Mouse (Mus musculus): Measurements from ENCODE around the gene Lrrn2. TPM values are rescaled to one million over a fixed set of nuclear protein-coding genes. Genes with fewer than 3 reads are reported as not detected.
A peak's percentile ranks its signal among the peaks of the same experiment; 100 is the strongest.

Gene Lrrn2
- polyA plus RNA-seq, 1 experiment from 2014 or later = 0.55 TPM

DNA sequence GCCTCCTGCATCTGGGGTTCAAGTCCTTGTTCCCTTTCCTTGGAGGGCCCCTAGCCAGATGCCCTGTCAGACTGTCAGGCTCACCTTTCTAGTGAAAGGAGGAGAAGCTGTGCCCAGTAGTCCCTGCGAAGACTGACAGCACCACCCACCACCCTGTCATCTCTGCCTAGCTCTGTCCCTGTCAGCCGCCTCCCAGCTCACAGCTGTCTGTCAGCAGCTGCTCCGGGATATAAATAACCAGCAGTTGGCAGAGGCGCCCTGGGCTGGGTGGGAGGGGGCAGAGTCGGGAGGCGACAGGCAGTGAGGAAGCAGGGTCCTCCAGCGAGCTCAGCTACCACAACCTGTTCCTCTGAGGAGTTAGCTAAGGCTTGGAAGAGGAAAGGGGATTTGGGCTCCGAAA is 26.8 kb upstream of the Lrrn2 start:
- Histone ChIP-seq H3K4me2 (no peak overlapping the region), H3K9me3 (replicated peaks) (no peaks in the 10 kb centered on the region), H3K4me3 (no peak overlapping the region), H3K27me3 (replicated peaks) (peaks cover 11% of the 10 kb centered on the region), H3K27ac (no peak overlapping the region), H3K36me3 (no peaks in the 10 kb centered on the region), H3K9ac (no peak overlapping the region), H3K4me1 (no peaks in the 10 kb centered on the region)
- ATAC-seq = no peak
- 15% methylated on average over 8 of the region's 8 CpGs for WGBS (ENCODE audit: insufficient replicate concordance)

DNA sequence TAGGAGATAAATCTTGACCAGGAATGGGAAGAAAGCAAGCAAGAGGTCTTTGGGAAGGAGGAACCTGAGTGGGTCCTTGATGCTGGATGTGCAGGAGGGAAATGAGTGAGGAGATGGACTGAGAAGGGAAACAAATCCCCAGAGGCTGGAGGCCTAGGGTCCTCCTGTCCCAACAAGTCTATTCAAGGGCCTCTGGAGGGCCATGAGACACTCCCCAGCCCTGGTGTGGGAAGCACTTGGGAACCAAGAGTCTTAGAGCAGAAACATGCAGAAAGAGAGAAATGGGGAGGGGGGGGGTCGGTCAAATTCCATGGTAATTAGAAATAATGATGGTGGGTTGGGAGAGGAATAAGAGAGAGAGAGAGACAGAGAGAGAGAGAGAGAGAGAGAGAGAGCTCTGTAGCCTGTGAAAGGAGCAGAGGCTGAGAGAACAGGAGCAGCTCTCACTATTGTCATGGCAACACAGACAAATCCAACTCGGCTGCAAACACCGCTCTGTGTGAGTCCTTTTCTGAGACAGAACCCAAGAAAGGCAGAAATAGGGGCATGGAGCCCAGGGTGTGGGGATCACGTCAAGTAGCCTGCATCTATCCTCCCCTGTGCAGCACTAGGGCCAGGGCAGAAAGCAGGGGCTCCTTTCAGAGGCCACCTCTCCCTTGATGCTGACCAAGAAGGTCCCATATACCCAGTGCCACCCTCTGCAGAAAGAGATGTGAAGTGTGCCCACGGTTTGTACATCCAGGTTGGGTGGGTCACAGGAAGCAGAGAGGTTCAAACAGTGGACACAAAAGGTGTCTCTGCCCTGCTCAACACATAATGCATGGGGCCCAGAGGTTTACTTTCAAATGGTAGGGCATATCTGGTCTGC is 21.3 kb upstream of the Lrrn2 start:
- Histone ChIP-seq H3K27me3 (replicated peaks) (peaks cover 14% of the 10 kb centered on the region; the same call in 1 of the 2 replicates), H3K9ac (no peak overlapping the region), H3K4me3 (no peak overlapping the region), H3K4me2 (no peak overlapping the region), H3K4me1 (no peaks in the 10 kb centered on the region), H3K9me3 (replicated peaks) (no peaks in the 10 kb centered on the region), H3K36me3 (no peaks in the 10 kb centered on the region), H3K27ac (no peak overlapping the region)
- 54% methylated on average over 5 of the region's 5 CpGs for WGBS (ENCODE audit: insufficient replicate concordance)
- no peak for ATAC-seq

DNA sequence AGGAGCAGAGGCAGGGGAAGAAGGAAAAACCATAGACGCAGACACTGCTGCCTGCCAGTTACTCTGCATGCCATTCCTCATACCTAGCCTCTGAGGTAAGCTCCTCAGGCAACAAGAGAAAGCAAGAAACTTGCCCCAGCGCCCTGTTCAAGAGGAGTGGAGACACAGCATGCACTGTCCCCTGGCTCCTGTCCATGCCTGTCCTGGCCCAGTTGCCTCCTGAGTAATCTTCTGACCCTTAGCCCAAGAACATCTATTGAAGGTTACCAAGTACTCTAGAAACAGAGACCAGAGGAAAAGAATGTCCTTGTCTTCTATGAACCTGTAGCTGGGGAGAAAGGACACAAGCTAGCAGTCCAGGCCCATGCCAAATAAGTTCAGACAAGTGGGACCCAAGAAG is 15.9 kb upstream of the Lrrn2 start:
- H3K27ac ChIP-seq = no peak overlapping the region
- no peaks in the 10 kb centered on the region for H3K9me3 ChIP-seq (replicated peaks)
- no peak for ATAC-seq
- no peaks in the 10 kb centered on the region for H3K4me1 ChIP-seq
- H3K4me2 ChIP-seq = no peak overlapping the region
- H3K4me3 ChIP-seq = no peak overlapping the region
- no peaks in the 10 kb centered on the region for H3K27me3 ChIP-seq (replicated peaks)
- H3K9ac ChIP-seq = no peak overlapping the region
- 58% methylated on average over 2 of the region's 2 CpGs for WGBS (ENCODE audit: insufficient replicate concordance)
- no peaks in the 10 kb centered on the region for H3K36me3 ChIP-seq

DNA sequence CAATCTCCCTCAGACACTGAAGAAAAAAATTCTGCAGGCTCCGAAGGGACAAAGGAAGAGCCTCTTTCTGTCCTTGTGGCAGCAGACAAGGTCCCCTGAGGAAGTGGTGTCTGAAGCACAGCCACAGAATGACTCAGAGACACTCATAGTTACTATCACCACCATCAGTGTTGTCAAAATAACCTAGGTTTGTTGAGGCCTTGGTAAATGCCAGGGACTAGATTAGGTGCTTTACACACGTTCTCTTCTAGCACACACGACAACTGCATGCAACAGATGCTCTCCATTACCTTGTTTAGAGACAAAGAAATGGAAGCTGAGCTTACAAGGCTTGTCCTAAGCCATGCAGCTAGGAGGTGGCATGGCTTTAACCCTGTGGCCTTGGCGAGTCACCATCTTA is 14.5 kb upstream of the Lrrn2 start:
- no peak overlapping the region for H3K4me2 ChIP-seq
- no peaks in the 10 kb centered on the region for H3K36me3 ChIP-seq
- no peaks in the 10 kb centered on the region for H3K27me3 ChIP-seq (replicated peaks)
- no peak overlapping the region for H3K9ac ChIP-seq
- H3K4me1 ChIP-seq = no peaks in the 10 kb centered on the region
- no peak overlapping the region for H3K4me3 ChIP-seq
- no peak for ATAC-seq
- no peaks in the 10 kb centered on the region for H3K9me3 ChIP-seq (replicated peaks)
- H3K27ac ChIP-seq = no peak overlapping the region
- 45% methylated on average over 4 of the region's 4 CpGs for WGBS (ENCODE audit: insufficient replicate concordance)

DNA sequence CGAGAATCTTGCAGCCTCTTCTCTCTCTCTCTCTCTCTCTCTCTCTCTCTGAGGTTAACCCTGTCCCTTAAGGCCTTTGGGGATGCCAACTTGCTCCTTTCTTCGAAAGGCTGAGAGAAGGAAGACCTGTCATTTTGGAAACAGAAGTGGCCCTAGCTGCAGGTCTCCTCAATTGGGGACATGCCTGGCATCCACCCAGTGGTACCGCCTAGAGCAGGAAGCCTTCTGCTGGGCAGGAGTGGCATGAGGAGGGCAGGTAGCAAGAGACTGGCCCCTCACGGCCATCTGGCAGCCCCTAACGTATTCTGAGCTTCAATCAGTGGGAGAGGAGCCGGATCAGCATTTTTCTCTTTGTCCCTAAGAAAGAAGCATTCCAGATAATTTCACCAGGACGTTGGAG is 9.7 kb upstream of the Lrrn2 start:
- no peaks in the 10 kb centered on the region for H3K4me1 ChIP-seq
- H3K9me3 ChIP-seq (replicated peaks) = no peaks in the 10 kb centered on the region
- WGBS (ENCODE audit: insufficient replicate concordance) = 45% methylated on average over 7 of the region's 7 CpGs
- no peaks in the 10 kb centered on the region for H3K36me3 ChIP-seq
- H3K9ac ChIP-seq = no peak overlapping the region
- no peak overlapping the region for H3K4me3 ChIP-seq
- H3K27ac ChIP-seq = no peak overlapping the region
- H3K27me3 ChIP-seq (replicated peaks) = peaks cover 19% of the 10 kb centered on the region; the same call in 1 of the 2 replicates
- no peak for ATAC-seq
- no peak overlapping the region for H3K4me2 ChIP-seq

DNA sequence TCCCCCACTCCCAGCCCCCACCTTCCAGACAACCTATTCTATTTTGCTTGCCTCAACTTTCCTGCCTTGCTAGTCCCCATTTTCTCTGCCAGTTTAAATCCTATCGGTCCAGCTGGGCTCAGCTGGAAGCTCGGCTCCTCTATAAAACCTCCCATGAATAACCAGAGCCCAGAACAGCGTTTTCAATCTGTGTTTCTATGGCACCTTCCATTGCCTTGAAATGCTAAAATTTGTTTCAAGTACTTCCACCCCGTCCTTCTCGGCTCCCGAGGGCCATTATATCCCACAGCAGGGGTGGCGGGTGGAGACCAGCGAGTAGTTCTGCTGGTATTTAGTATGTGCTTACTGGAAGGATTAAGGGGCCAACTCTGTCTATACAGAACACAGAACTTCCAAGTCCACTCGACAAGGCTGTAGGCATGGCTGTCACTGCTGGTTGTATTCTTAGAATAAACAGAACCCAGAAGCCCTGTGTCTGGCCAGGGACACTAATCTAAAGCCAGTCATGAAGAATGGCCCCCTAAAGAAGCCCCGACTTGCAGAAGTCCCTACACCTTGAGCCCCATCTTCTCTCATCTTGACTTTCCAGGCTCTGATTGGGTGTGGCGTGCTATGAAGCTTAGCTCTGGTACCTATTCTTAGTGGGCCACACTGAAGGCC is 992 bp upstream of the Lrrn2 start:
- 25% methylated on average over 11 of the region's 11 CpGs for WGBS (ENCODE audit: insufficient replicate concordance)
- H3K4me1 ChIP-seq = no peaks in the 10 kb centered on the region
- H3K4me2 ChIP-seq = no peak overlapping the region
- H3K9ac ChIP-seq = no peak overlapping the region
- H3K27me3 ChIP-seq (replicated peaks) = peaks cover 89% of the 10 kb centered on the region
- H3K36me3 ChIP-seq = no peaks in the 10 kb centered on the region
- no peaks in the 10 kb centered on the region for H3K9me3 ChIP-seq (replicated peaks)
- no peak for ATAC-seq
- H3K27ac ChIP-seq = no peak overlapping the region
- no peak overlapping the region for H3K4me3 ChIP-seq

DNA sequence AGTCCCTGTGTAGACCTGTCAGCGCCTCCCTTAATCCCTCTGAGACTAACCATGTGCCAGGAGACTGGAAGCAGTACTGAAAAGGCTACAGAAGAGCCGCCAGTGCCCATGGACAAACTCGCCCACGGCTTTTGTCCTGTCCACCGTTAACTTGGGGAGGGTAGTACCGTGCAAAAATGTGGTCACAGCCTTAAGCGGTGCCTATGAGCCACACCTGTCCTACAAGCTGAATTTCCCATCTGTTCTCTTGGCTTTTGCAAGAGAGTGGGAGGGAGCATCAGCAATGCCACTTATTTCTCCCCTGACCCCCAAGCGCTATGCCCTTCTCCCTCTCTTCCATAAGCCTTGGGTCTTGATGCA is 292 bp upstream of the Lrrn2 start:
- peak overlapping the region; percentile 68 for H3K4me2 ChIP-seq
- ATAC-seq = no peak
- peak overlapping the region; percentile 44 for H3K4me3 ChIP-seq
- H3K9me3 ChIP-seq (replicated peaks) = no peaks in the 10 kb centered on the region
- H3K9ac ChIP-seq = no peak overlapping the region
- no peaks in the 10 kb centered on the region for H3K4me1 ChIP-seq
- 16% methylated on average over 8 of the region's 8 CpGs for WGBS (ENCODE audit: insufficient replicate concordance)
- peaks cover 95% of the 10 kb centered on the region for H3K27me3 ChIP-seq (replicated peaks)
- H3K36me3 ChIP-seq = no peaks in the 10 kb centered on the region
- no peak overlapping the region for H3K27ac ChIP-seq

DNA sequence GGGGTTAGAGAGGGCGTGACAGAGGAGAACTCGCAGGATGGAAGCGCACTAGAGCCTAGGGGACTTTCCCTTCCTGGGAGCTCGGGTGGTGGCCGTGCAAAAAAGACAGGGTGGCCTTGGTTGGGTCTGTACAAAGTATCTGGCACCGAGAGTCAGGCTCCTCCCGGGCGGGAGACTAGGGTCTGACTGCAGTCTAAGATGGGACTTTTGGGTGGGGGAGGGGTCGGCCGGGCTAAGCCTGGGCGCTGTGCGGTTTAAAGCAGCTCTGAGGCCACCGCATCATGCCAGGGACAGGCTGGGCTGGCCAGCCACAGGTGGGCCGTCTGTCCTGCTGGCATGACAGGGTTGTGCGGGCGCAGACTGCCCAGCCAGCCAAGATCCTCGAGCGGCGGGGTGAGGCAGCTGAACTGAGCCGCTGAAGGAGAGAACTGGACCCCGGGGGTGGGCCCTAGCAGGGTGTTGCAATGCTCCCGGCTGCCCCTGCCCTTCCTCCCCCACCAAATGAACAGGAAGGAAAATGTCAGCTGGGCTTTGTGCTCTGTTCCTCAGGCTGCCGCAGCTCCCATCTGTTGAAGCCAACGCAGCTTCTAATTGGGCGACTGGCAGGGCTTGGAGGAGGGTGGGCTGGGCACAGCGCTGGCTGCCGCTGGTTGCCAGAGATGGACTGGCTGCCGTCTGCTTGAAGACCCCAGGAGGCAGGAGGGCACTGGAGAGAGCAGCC is 1.1 kb downstream of the Lrrn2 start:
- H3K4me2 ChIP-seq = peak overlapping the region; percentile 68
- peak; percentile 27; the same call in 1 of the 2 replicates for ATAC-seq
- H3K4me3 ChIP-seq = peak overlapping the region; percentile 44
- H3K9ac ChIP-seq = no peak overlapping the region
- H3K27ac ChIP-seq = no peak overlapping the region
- no peaks in the 10 kb centered on the region for H3K9me3 ChIP-seq (replicated peaks)
- no peaks in the 10 kb centered on the region for H3K36me3 ChIP-seq
- 2% methylated on average over 28 of the region's 28 CpGs for WGBS (ENCODE audit: insufficient replicate concordance)
- H3K4me1 ChIP-seq = no peaks in the 10 kb centered on the region
- peaks cover 90% of the 10 kb centered on the region for H3K27me3 ChIP-seq (replicated peaks)

DNA sequence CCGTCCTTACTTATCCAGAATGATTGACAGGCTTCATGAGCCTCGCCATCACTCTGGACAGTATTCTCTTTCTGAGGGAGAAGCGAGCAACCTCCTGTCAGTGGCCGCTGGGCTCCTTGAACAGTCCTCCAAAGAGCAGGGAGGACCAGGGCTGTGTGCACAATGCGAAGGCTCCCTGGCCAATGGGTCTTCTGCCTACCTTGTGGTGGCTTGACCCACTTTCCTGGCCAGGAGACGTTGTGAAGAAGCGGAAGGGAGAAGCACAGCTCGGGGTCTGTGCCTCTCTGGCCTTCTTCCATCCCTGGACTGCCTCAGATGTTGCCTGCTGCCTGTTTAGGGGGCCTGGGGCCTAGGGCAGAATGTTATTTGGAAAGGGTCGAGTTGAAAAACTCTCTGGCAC is 1.8 kb downstream of the Lrrn2 start:
- Histone ChIP-seq H3K27ac (no peak overlapping the region), H3K4me1 (no peaks in the 10 kb centered on the region), H3K36me3 (no peaks in the 10 kb centered on the region), H3K27me3 (replicated peaks) (peaks cover 86% of the 10 kb centered on the region), H3K4me3 (no peak overlapping the region; the same call in 1 of the 2 replicates), H3K4me2 (no peak overlapping the region), H3K9me3 (replicated peaks) (no peaks in the 10 kb centered on the region), H3K9ac (no peak overlapping the region)
- ATAC-seq = no peak
- 24% methylated on average over 9 of the region's 9 CpGs for WGBS (ENCODE audit: insufficient replicate concordance)

DNA sequence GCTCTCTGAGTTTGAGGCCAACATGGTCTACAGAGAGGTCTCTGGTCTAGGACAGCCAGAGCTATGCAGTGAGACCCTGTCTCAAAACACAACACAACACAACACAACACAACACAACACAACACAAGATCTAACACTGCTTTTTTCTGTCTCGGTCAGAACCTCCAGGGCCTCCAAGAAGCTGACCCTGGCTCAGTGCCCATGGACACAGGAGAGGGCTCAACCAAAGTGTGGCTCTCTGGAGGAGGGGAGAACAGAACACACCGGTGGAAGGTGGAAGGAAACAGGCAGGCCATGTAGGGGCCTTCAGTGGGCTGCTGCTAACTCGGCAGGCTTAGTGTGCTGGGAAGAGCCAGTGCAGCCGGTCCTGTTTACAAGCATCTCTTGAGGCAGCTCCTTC is 5.6 kb downstream of the Lrrn2 start:
- Histone ChIP-seq H3K4me2 (no peak overlapping the region), H3K27me3 (replicated peaks) (peaks cover 48% of the 10 kb centered on the region), H3K9ac (no peak overlapping the region), H3K9me3 (replicated peaks) (no peaks in the 10 kb centered on the region), H3K4me1 (no peaks in the 10 kb centered on the region), H3K4me3 (no peak overlapping the region), H3K27ac (no peak overlapping the region), H3K36me3 (no peaks in the 10 kb centered on the region)
- 40% methylated on average over 4 of the region's 4 CpGs for WGBS (ENCODE audit: insufficient replicate concordance)
- ATAC-seq = no peak

DNA sequence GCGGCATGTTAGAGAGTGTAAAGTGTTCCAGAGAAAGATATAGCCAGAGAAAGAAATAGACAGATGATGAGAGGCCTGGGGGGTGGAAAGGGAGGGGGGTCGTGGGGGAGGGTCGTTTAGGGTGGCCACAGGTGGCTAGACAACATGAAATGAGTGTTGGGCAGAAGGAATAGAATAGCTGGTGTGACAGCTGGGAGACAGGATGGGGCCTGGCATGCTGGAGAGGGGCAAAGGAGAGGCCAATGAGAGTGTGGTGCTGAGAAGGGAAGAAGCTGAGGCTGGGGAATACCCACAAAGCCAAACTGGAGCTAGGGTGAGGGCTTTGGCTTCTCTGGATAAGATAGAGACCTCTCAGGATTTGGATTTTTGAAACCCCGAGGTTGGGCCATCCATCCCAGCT is 6.6 kb downstream of the Lrrn2 start:
- no peaks in the 10 kb centered on the region for H3K9me3 ChIP-seq (replicated peaks)
- H3K4me3 ChIP-seq = no peak overlapping the region
- no peak for ATAC-seq
- no peak overlapping the region for H3K27ac ChIP-seq
- H3K36me3 ChIP-seq = no peaks in the 10 kb centered on the region
- H3K4me1 ChIP-seq = no peaks in the 10 kb centered on the region
- no peak overlapping the region for H3K9ac ChIP-seq
- 46% methylated on average over 4 of the region's 4 CpGs for WGBS (ENCODE audit: insufficient replicate concordance)
- no peak overlapping the region for H3K4me2 ChIP-seq
- H3K27me3 ChIP-seq (replicated peaks) = peaks cover 39% of the 10 kb centered on the region

DNA sequence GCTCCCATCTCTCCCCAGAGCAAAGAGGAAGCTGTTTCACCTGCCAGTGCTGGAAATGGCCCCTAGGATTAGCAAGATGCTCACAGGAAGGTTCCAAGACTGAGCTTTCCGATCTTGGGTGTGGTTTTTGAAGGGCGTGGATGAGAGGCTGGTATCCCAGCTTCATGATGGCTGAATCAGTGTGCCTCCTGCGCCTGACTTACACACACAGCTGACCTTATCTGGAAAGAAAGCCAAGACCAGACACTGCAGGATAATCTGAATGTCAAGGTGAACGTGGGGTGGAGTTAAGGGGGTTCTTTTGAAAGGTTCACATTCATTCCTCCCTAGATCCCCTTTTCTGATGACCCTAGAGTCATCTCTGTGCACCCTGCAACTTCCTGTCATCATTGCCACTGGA is 8.7 kb downstream of the Lrrn2 start:
- Histone ChIP-seq H3K9ac (no peak overlapping the region), H3K4me1 (no peaks in the 10 kb centered on the region), H3K27ac (no peak overlapping the region), H3K36me3 (no peaks in the 10 kb centered on the region), H3K9me3 (replicated peaks) (no peaks in the 10 kb centered on the region), H3K4me3 (no peak overlapping the region), H3K27me3 (replicated peaks) (peaks cover 17% of the 10 kb centered on the region), H3K4me2 (no peak overlapping the region)
- no peak for ATAC-seq
- WGBS (ENCODE audit: insufficient replicate concordance) = 50% methylated on average over 4 of the region's 4 CpGs

Data from liver, embryonic 12.5 days (tissue).